Mouse (Mus musculus) lung, adult 2 months (tissue): Measurements from ENCODE around the gene Rasa2. TPM values are rescaled to one million over a fixed set of nuclear protein-coding genes. Genes with fewer than 3 reads are reported as not detected.
"Not testable (repeated sequence)": the region's sequence is repeated elsewhere in the genome, so short reads cannot be mapped to it uniquely, and the experiment has no call there.

Experiments
- DNase-seq: peaks from one replicate; pipeline ENCODE4 v3.0.0; 2022
- H3K4me1 ChIP-seq: fragments of 200-500 bp; 2 replicates; pipeline ENCODE4 v1.6.1; 2011; ENCODE audit warnings: low read length; ENCODE audit not compliant: control insufficient read depth, insufficient read depth
- H3K4me3 ChIP-seq: fragments of 200-500 bp; replicated peaks from 2 replicates; pipeline ENCODE3; 2011; ENCODE audit warnings: low read depth, mild to moderate bottlenecking, control low read depth, low read length; ENCODE audit errors: extremely low read depth
- CTCF ChIP-seq: fragments of 200-500 bp; IDR thresholded peaks from 2 replicates; pipeline ENCODE4 v1.5.1; 2011; ENCODE audit warnings: mild to moderate bottlenecking, low read length, control low read depth; ENCODE audit not compliant: insufficient read depth
- POLR2A ChIP-seq: fragments of 200-500 bp; IDR thresholded peaks from 2 replicates; pipeline ENCODE4 v1.6.1; 2011; ENCODE audit warnings: low read depth, mild to moderate bottlenecking, control low read depth, low read length, borderline replicate concordance; ENCODE audit errors: extremely low read depth
- WGBS: fragments of 180-500 bp; shearing (Covaris S2); methylation state at CpG from one replicate; pipeline ENCODE4 v1.1.7; 2018; 5-methylcytosine and 5-hydroxymethylcytosine counted together
- polyA plus RNA-seq: library from polyadenylated mRNA; depleted of rRNA; stranded (reverse); fragments of >200 nt; gene quantifications from 2 replicates; pipeline ENCODE4 v1.2.3, GENCODE M21; 2012

Rasa2 gene
- polyA plus RNA-seq, 1 experiment: 2.3 TPM

- Histone ChIP-seq H3K4me1 (no peaks in the 10 kb centered on the region), H3K4me3 (peak overlapping the region; percentile 67)
- peak; percentile 82 for TF ChIP-seq CTCF
- TF ChIP-seq POLR2A: peak; percentile 74; the same call in 1 of the 2 replicates
- under 1% methylated on average over 15 of the region's 15 CpGs for WGBS
- peak; percentile 90 for DNase-seq
These were observed 38.5 kb upstream of the Rasa2 start for GRCm38 (mm10) chr9:96669877-96670276.

GRCm38 (mm10) chr9:96668628-96669027 lies 37.2 kb upstream of the Rasa2 start:
- DNase-seq: no peak
- no peak for TF ChIP-seq POLR2A
- TF ChIP-seq CTCF: peak; percentile 59; the same call in 1 of the 2 replicates
- Histone ChIP-seq H3K4me1 (no peaks in the 10 kb centered on the region), H3K4me3 (no peak overlapping the region)
- WGBS: 47% methylated on average over 5 of the region's 5 CpGs

GRCm38 (mm10) chr9:96660510-96661244 lies 29.3 kb upstream of the Rasa2 start:
- DNase-seq: no peak
- Histone ChIP-seq H3K4me3 (no peak overlapping the region), H3K4me1 (no peaks in the 10 kb centered on the region)
- 63% methylated on average over 10 of the region's 10 CpGs for WGBS
- TF ChIP-seq POLR2A (no peak), CTCF (no peak)

DNA sequence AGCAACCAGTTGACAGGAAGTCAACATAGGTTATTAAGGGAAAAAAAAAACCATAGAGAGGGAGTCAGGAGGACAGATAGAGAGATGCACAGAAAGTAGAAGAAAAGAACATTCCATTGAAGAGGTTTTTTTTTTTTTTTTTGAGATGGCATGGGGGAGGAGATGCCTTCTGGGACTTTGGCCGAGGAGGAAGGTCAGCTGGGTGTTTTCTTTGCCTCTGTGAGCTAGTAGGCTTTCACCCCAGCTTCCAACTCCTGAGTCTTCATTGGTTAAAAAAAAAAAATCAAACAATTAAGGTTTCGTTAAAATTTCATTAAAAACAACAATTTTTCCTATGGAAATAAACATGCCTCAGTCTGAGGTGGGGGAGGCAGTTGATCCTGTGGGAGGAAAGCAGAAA lies 28.4 kb upstream of the Rasa2 start:
- TF ChIP-seq CTCF (no peak), POLR2A (no peak)
- Histone ChIP-seq H3K4me3 (no peak overlapping the region), H3K4me1 (no peaks in the 10 kb centered on the region)
- 70% methylated on average over 2 of the region's 2 CpGs for WGBS
- DNase-seq: no peak

- no peak for TF ChIP-seq POLR2A
- no peak for TF ChIP-seq CTCF
- Histone ChIP-seq H3K4me1 (no peaks in the 10 kb centered on the region), H3K4me3 (no peak overlapping the region)
- DNase-seq: no peak
- WGBS: 54% methylated on average over 4 of the region's 4 CpGs
These were observed 22.1 kb upstream of the Rasa2 start for GRCm38 (mm10) chr9:96653538-96653937.

DNA sequence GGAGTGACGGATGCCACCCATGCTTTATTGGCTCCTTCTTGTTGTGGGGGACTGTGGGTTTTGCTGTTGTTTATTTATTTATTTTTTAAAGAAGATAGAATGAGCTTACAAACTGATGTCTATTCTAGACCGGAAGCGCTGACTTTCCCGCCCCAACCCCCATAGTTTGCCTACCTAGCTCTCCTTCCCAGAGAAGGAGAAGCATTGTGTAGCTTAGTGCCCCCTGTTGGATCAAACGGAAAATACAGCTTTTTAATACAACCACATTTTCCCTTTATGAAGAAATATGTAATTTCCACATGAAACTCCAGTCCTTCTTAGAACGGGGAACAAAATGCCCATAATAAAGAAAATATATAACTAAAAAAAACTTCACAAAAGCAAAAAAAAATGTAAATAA lies 21.3 kb upstream of the Rasa2 start:
- DNase-seq: no peak
- 40% methylated on average over 6 of the region's 6 CpGs for WGBS

GRCm38 (mm10) chr9:96650807-96651206 lies 19.4 kb upstream of the Rasa2 start:
- Histone ChIP-seq H3K4me1 (no peaks in the 10 kb centered on the region), H3K4me3 (no peak overlapping the region)
- no peak for DNase-seq
- TF ChIP-seq POLR2A (no peak), CTCF (no peak)
- WGBS: 64% methylated on average over 7 of the region's 7 CpGs

More for the DNA sequence above, 21.3 kb upstream of the Rasa2 start:
- no peak overlapping the region for H3K4me3 ChIP-seq
- no peaks in the 10 kb centered on the region for H3K4me1 ChIP-seq
- 0 out of 2 replicates have a peak, but pooled peaks have one; percentile 17 for TF ChIP-seq CTCF
- TF ChIP-seq POLR2A: no peak

DNA sequence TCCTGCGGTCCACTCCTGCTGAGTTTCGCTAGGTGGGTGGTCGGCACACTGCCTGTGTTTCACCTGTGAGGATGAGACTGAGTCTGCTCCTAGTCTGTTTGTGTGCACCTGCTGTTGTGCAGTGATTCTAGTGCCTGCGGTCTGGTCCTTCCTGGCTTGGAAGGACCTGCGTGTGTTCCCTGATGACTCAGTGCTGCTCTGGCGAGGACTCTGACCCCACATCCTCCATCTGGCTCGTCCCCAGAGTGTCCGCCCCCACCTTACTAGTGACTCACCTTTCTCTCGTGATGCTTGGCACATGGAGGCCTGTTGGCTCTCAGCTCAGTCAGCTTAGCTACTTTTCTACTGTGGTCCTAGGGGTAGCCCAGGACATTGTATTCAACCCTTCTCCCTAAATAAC lies 18.5 kb upstream of the Rasa2 start:
- no peaks in the 10 kb centered on the region for H3K4me1 ChIP-seq
- no peak overlapping the region for H3K4me3 ChIP-seq
- WGBS: 45% methylated on average over 9 of the region's 9 CpGs
- TF ChIP-seq CTCF (no peak), POLR2A (no peak)
- no peak for DNase-seq

DNA sequence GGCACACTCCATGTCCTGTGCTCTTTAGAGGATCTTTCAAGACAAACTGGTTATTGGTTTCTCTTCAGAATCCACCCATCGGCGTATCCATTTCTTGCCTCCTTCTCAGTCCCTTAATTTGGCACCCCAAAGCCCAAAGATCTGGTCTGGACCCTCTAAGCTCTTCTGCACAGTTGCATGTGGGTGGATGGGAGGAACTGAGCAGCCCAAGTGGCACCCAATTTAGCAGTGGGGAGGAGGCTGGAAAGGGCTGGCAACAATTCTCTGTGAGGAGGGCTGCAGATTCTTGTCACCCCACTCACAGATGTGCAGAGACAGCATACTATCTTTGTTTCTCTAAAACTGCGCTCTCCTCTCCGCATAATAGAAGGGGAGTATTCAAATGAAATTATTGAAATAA lies 17.9 kb upstream of the Rasa2 start:
- H3K4me3 ChIP-seq: no peak overlapping the region
- H3K4me1 ChIP-seq: no peaks in the 10 kb centered on the region
- TF ChIP-seq CTCF: no peak
- TF ChIP-seq POLR2A: no peak
- 88% methylated on average over 4 of the region's 4 CpGs for WGBS
- DNase-seq: no peak

- WGBS: 43% methylated on average over 2 of the region's 2 CpGs
- TF ChIP-seq CTCF (no peak), POLR2A (no peak)
- Histone ChIP-seq H3K4me1 (no peaks in the 10 kb centered on the region), H3K4me3 (no peak overlapping the region)
- DNase-seq: no peak
These were observed 15.4 kb upstream of the Rasa2 start for GRCm38 (mm10) chr9:96646668-96647295.

DNA sequence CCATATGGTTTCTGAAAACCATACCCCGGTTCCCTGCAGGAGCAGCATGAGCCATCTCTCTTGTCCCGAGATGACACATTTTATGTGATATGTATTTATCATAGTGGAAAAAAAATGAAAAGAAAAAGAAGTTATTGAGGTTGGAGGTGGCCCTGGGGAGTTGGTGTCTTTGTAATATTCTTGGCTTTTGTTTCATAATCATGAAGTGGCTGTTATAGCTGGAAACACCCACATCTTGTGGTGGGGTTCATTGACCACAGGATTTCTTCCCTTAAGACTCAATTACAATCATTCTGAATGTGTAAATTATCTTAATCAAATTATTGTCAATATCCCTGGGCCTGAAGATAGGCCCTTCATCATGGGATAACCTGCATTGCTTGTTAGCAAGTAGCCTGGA lies 13.4 kb upstream of the Rasa2 start:
- no peak for DNase-seq
- Histone ChIP-seq H3K4me1 (no peaks in the 10 kb centered on the region), H3K4me3 (no peak overlapping the region)
- TF ChIP-seq POLR2A: no peak
- no peak for TF ChIP-seq CTCF
- 87% methylated on average over 2 of the region's 2 CpGs for WGBS

DNA sequence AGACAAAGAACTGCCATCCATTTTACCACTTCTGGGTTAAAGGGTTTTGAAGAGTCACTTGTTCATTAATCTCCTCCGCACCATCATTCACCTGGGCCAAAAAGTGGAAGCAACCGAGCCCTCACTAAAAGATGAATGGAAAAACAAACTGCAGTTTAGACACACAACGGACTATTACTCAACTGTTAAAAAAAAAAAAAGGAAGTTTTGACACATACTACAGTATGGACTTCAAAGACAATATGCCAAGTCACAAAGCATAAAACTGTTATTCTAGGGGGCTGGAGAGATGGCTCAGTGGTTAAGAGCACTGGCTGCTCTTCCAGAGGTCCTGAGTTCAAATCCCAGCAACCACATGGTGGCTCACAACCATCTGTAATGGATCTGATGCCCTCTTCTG lies 12.6 kb upstream of the Rasa2 start:
- WGBS: 63% methylated on average over 3 of the region's 3 CpGs
- H3K4me3 ChIP-seq: not testable (repeated sequence)

More for the DNA sequence above, 12.6 kb upstream of the Rasa2 start:
- DNase-seq, H3K4me1 ChIP-seq: not testable (repeated sequence)
